ENCODE assay signal across 23 mouse cellular contexts in genomic region chr6:92981451-92982186, GRCm38 (mm10). TPM values are rescaled to one million over a fixed set of nuclear protein-coding genes. Genes with fewer than 3 reads are reported as not detected.
DNase-seq lines count a peak whose midpoint lies in the region; ATAC-seq lines count a peak whose summit lies in the region.
"Had no signal": no experiment of that assay in that cellular context is flagged by ENCODE, and none has a peak within 500 bp of the region (broad histone marks: within the 10 kb centered on the region; RNA-seq: fewer than 3 reads in every experiment).

No protein-coding gene starts in this region.

- no peaks in the 10 kb centered on the region for H3K27me3 ChIP-seq in heart, embryonic 14.5 days (ENCODE audit: control insufficient read depth, insufficient read depth, low read length)
- no peaks in the 10 kb centered on the region for H3K27me3 ChIP-seq in heart, embryonic 12.5 days (replicated peaks)
- H3K27me3 ChIP-seq: hindbrain, embryonic 15.5 days; kidney, embryonic 15.5 days had no signal

- peak; percentile 35 for DNase-seq in adrenal gland, adult 2 months
- no peak for DNase-seq in adrenal gland, postnatal 10 days
- DNase-seq in heart, postnatal 36 days: no peak
- DNase-seq in heart, postnatal 4 days: peak; percentile 10
- peak; percentile 8 for DNase-seq in fibroblast of lung, adult 2 months (ENCODE audit: low read depth)
- no peak for DNase-seq in MN1 (ENCODE audit: low spot score)
- DNase-seq: adrenal gland, postnatal 36 days; cerebellum, adult 2 months; cerebellum, postnatal 10 days; gastrocnemius, postnatal 14 days; heart, postnatal 14 days; kidney, adult 2 months; kidney, postnatal 14 days had no signal

- H3K9ac ChIP-seq in heart, embryonic 14.5 days (ENCODE audit: low read length): no peak overlapping the region
- H3K9ac ChIP-seq in heart, embryonic 12.5 days: no peak overlapping the region
- H3K9ac ChIP-seq: hindbrain, embryonic 15.5 days; kidney, embryonic 15.5 days had no signal

- no peak overlapping the region for H3K4me2 ChIP-seq in heart, embryonic 14.5 days (ENCODE audit: low read length)
- no peak overlapping the region for H3K4me2 ChIP-seq in heart, embryonic 12.5 days
- H3K4me2 ChIP-seq: hindbrain, embryonic 15.5 days; kidney, embryonic 15.5 days had no signal

- intact Hi-C loops in heart, postnatal 36 days (cut with DNase I): no loop called here

- peak; percentile 31; the same call in 1 of the 2 replicates for ATAC-seq in heart, embryonic 14.5 days (ENCODE audit: insufficient number of reproducible peaks, insufficient read depth, low FRiP score, low read depth)
- no peak for ATAC-seq in heart, embryonic 12.5 days (ENCODE audit: insufficient number of reproducible peaks, low FRiP score)
- ATAC-seq: CD4-positive, CD25-positive, alpha-beta regulatory T cell, adult 4 months; forebrain, embryonic 14.5 days; intestine, embryonic 16.5 days had no signal

- peaks cover 3% of the 10 kb centered on the region; the same call in 1 of the 2 replicates for H3K9me3 ChIP-seq in heart, embryonic 14.5 days (ENCODE audit: control insufficient read depth, low read length)
- H3K9me3 ChIP-seq in heart, embryonic 12.5 days (replicated peaks): no peaks in the 10 kb centered on the region
- H3K9me3 ChIP-seq: embryonic facial prominence, embryonic 10.5 days; forebrain, embryonic 10.5 days; hindbrain, embryonic 15.5 days; kidney, embryonic 15.5 days had no signal

- H3K36me3 ChIP-seq in heart, embryonic 14.5 days (ENCODE audit: control insufficient read depth, insufficient read depth, low read length): no peaks in the 10 kb centered on the region
- H3K36me3 ChIP-seq in heart, embryonic 12.5 days: no peaks in the 10 kb centered on the region
- H3K36me3 ChIP-seq: embryonic facial prominence, embryonic 10.5 days; forebrain, embryonic 10.5 days; G1E; hindbrain, embryonic 15.5 days; kidney, embryonic 15.5 days had no signal

- peaks cover 0 to 13% of the 10 kb centered on the region in 2 experiments; a peak in 3 of 4 replicates for H3K4me1 ChIP-seq in heart, embryonic 14.5 days (ENCODE audit: control insufficient read depth in 2 of 2, insufficient read depth in 2 of 2, low read length in 2 of 2)
- H3K4me1 ChIP-seq in heart, embryonic 12.5 days (replicated peaks): peaks cover 31% of the 10 kb centered on the region
- H3K4me1 ChIP-seq: embryonic facial prominence, embryonic 10.5 days; forebrain, embryonic 10.5 days; hindbrain, embryonic 15.5 days; kidney, embryonic 15.5 days had no signal

- peak overlapping the region; percentile 33 to 38; a peak in 3 of 4 replicates for H3K27ac ChIP-seq in heart, embryonic 14.5 days (replicated peaks in 1 of 2; ENCODE audit: control insufficient read depth in 1 of 2, insufficient read depth in 1 of 2, low read depth in 2 of 2, low read length in 2 of 2)
- H3K27ac ChIP-seq in heart, embryonic 12.5 days (ENCODE audit: poor library complexity, severe bottlenecking): no peak overlapping the region
- H3K27ac ChIP-seq: embryonic facial prominence, embryonic 10.5 days; forebrain, embryonic 10.5 days; hindbrain, embryonic 15.5 days; kidney, embryonic 15.5 days had no signal

- no peak overlapping the region for H3K4me3 ChIP-seq in heart, embryonic 14.5 days (ENCODE audit: control insufficient read depth in 1 of 2, insufficient read depth in 1 of 2, low read depth in 1 of 2, low read length in 2 of 2)
- no peak overlapping the region for H3K4me3 ChIP-seq in heart, embryonic 12.5 days
- H3K4me3 ChIP-seq: embryonic facial prominence, embryonic 10.5 days; forebrain, embryonic 10.5 days; hindbrain, embryonic 15.5 days; kidney, embryonic 15.5 days had no signal

- WGBS in heart, embryonic 14.5 days: 37% methylated on average over 7 of the region's 7 CpGs
- 51% methylated on average over 7 of the region's 7 CpGs for WGBS in heart, embryonic 12.5 days

RNA-seq across cellular contexts. Expression of gene Adamts9, which starts 38.3 kb away (rescaled TPM):
- 10 to 100 TPM; 11.0 to 30.9 TPM for total RNA-seq in adrenal gland, adult 2 months (2021)
- polyA plus RNA-seq in adrenal gland, adult 2 months (2012; rRNA removed): 5.9 and 7.1 TPM in 2 replicates
- total RNA-seq in adrenal gland, postnatal 10 days (2021): 10 to 100 TPM; 44.9 to 47.4 TPM
- 6.2 and 6.7 TPM in 2 replicates for polyA plus RNA-seq in heart, embryonic 14.5 days (2014; fragmentation: Nextera tagmentation; extraction: Ambion mirVana)
- 10 to 100 TPM; 17.1 to 20.1 TPM for total RNA-seq in heart, postnatal 36 days (2021)
- 10 to 100 TPM; 48.8 to 49.6 TPM for total RNA-seq in heart, postnatal 4 days (2021)
- polyA plus RNA-seq in heart, embryonic 12.5 days (2016; fragmentation: Nextera tagmentation; extraction: Ambion mirVana): 6.4 and 7.0 TPM in 2 replicates
- polyA plus RNA-seq: G1E had no signal

Comparison
In these comparisons a context has a peak if more than half of its experiments do, and no peak if none do; other contexts are left out.
1. DNase-seq: peak in adrenal gland, adult 2 months (single experiment), heart, postnatal 4 days (single experiment) and fibroblast of lung, adult 2 months (single experiment); none in adrenal gland, postnatal 10 days (single experiment), heart, postnatal 36 days (0 of 2) and MN1 (single experiment).